ENCODE assay signal across 8 mouse cellular contexts in genomic region chr1:86360441-86360840, GRCm38 (mm10). TPM values are rescaled to one million over a fixed set of nuclear protein-coding genes. Genes with fewer than 3 reads are reported as not detected.
DNase-seq lines count a peak whose midpoint lies in the region; ATAC-seq and TF ChIP-seq lines count a peak whose summit lies in the region.

No protein-coding gene starts in this region.

- no peak for TF ChIP-seq EP300 in ES-Bruce4 (IDR thresholded peaks at IDR 0.05; ENCODE audit: insufficient read depth, low read depth, low read length)

- TF ChIP-seq CTCF in ES-Bruce4 (IDR thresholded peaks at IDR 0.05; ENCODE audit: low read depth, low read length): no peak

- H3K4me3 ChIP-seq in heart, embryonic 11.5 days (ENCODE audit: low read depth, low read length): peak overlapping the region; percentile 96
- H3K4me3 ChIP-seq in ES-Bruce4 (ENCODE audit: low read depth, low read length): peak overlapping the region; percentile 96
- peak overlapping the region; percentile 70 for H3K4me3 ChIP-seq in heart, embryonic 16.5 days (ENCODE audit: low read length)
- H3K4me3 ChIP-seq in midbrain, embryonic 10.5 days: peak overlapping the region; percentile 86

- no peak for ATAC-seq in heart, embryonic 11.5 days (replicated peaks; ENCODE audit: insufficient number of reproducible peaks, low FRiP score, low TSS enrichment)
- ATAC-seq in heart, embryonic 16.5 days (replicated peaks; ENCODE audit: extremely low read depth, insufficient read depth, low FRiP score): no peak

- peak overlapping the region; percentile 95 for H3K9ac ChIP-seq in heart, embryonic 11.5 days (ENCODE audit: low read depth, low read length)
- peak overlapping the region; percentile 89 for H3K9ac ChIP-seq in ES-Bruce4 (ENCODE audit: low read depth, poor library complexity, severe bottlenecking)
- peak overlapping the region; percentile 90 for H3K9ac ChIP-seq in heart, embryonic 16.5 days (ENCODE audit: low read length)

- no peaks in the 10 kb centered on the region for H3K9me3 ChIP-seq in heart, embryonic 11.5 days (replicated peaks; ENCODE audit: control insufficient read depth, low read length)
- H3K9me3 ChIP-seq in ES-Bruce4 (replicated peaks; ENCODE audit: control insufficient read depth, insufficient read depth, low read length, poor library complexity, severe bottlenecking): no peaks in the 10 kb centered on the region
- H3K9me3 ChIP-seq in heart, embryonic 16.5 days (replicated peaks; ENCODE audit: control insufficient read depth, low read length): no peaks in the 10 kb centered on the region
- H3K9me3 ChIP-seq in midbrain, embryonic 10.5 days (replicated peaks): no peaks in the 10 kb centered on the region

- 16% methylated on average over 12 of the region's 12 CpGs for WGBS in heart, embryonic 11.5 days (ENCODE audit: insufficient replicate concordance)
- 17% methylated on average over 12 of the region's 12 CpGs for WGBS in heart, embryonic 16.5 days
- 20% methylated on average over 12 of the region's 12 CpGs for WGBS in midbrain, embryonic 10.5 days

- no peaks in the 10 kb centered on the region for H3K27me3 ChIP-seq in heart, embryonic 11.5 days (ENCODE audit: control insufficient read depth, insufficient read depth, low read length)
- H3K27me3 ChIP-seq in ES-Bruce4 (ENCODE audit: control insufficient read depth, insufficient read depth, low read length, poor library complexity, severe bottlenecking): no peaks in the 10 kb centered on the region
- H3K27me3 ChIP-seq in heart, embryonic 16.5 days (ENCODE audit: control insufficient read depth, insufficient read depth, low read length): no peaks in the 10 kb centered on the region
- no peaks in the 10 kb centered on the region for H3K27me3 ChIP-seq in midbrain, embryonic 10.5 days (ENCODE audit: low read depth, poor library complexity, severe bottlenecking)

- H3K4me1 ChIP-seq in heart, embryonic 11.5 days (ENCODE audit: control insufficient read depth, insufficient read depth, low read length): peaks cover 10% of the 10 kb centered on the region; the same call in 1 of the 2 replicates
- H3K4me1 ChIP-seq in ES-Bruce4 (ENCODE audit: control insufficient read depth, insufficient read depth, low read length): no peaks in the 10 kb centered on the region
- peaks cover 14% of the 10 kb centered on the region for H3K4me1 ChIP-seq in heart, embryonic 16.5 days (ENCODE audit: control insufficient read depth, insufficient read depth, low read length)
- peaks cover 33% of the 10 kb centered on the region for H3K4me1 ChIP-seq in midbrain, embryonic 10.5 days

- no peak for TF ChIP-seq POLR2A in ES-Bruce4 (IDR thresholded peaks at IDR 0.05; ENCODE audit: insufficient read depth, low read length)

- H3K4me2 ChIP-seq in heart, embryonic 11.5 days: peak overlapping the region; percentile 88
- peak overlapping the region; percentile 87 for H3K4me2 ChIP-seq in heart, embryonic 16.5 days (ENCODE audit: low read depth, low read length)

- peaks cover 11% of the 10 kb centered on the region for H3K36me3 ChIP-seq in heart, embryonic 11.5 days (ENCODE audit: control insufficient read depth, insufficient read depth, low read length)
- H3K36me3 ChIP-seq in ES-Bruce4 (ENCODE audit: control insufficient read depth, insufficient read depth, low read length, poor library complexity, severe bottlenecking): peaks cover 28% of the 10 kb centered on the region
- peaks cover 17% of the 10 kb centered on the region for H3K36me3 ChIP-seq in heart, embryonic 16.5 days (ENCODE audit: control insufficient read depth, insufficient read depth)
- peaks cover 27% of the 10 kb centered on the region for H3K36me3 ChIP-seq in midbrain, embryonic 10.5 days

- DNase-seq in heart, postnatal 4 days: no peak
- no peak for DNase-seq in midbrain, embryonic 10.5 days (ENCODE audit: low spot score)
- DNase-seq in gastrocnemius, postnatal 10 days: no peak
- no peak for DNase-seq in layer of hippocampus, postnatal 10 days (ENCODE audit: low spot score in 2 of 2)
- no peak for DNase-seq in layer of hippocampus, adult 9-11 months

- H3K27ac ChIP-seq in heart, embryonic 11.5 days (ENCODE audit: low read depth, low read length): no peak overlapping the region
- H3K27ac ChIP-seq in ES-Bruce4 (ENCODE audit: insufficient read depth, low read length): peak overlapping the region; percentile 48
- peak overlapping the region; percentile 69 for H3K27ac ChIP-seq in heart, embryonic 16.5 days (ENCODE audit: low read length)
- H3K27ac ChIP-seq in midbrain, embryonic 10.5 days (replicated peaks): peak overlapping the region; percentile 98

RNA-seq across cellular contexts. Expression of gene Ncl, which starts 1.2 kb away (rescaled TPM):
- 287 and 296 TPM in 2 replicates for polyA plus RNA-seq in heart, embryonic 11.5 days (2014; fragmentation: Nextera tagmentation; extraction: Ambion mirVana)
- 100 to 1,000 TPM; 203 to 206 TPM for total RNA-seq in heart, postnatal 4 days (2021)
- polyA plus RNA-seq in ES-Bruce4 (2011; ENCODE audit: insufficient read depth, insufficient read length, low read depth, missing spikeins): 1,350 and 1,473 TPM in 2 replicates
- polyA plus RNA-seq in heart, embryonic 16.5 days (2015; fragmentation: Nextera tagmentation; extraction: Ambion mirVana): 230 and 276 TPM in 2 replicates
- 447 and 502 TPM in 2 replicates for polyA plus RNA-seq in midbrain, embryonic 10.5 days (2016; fragmentation: Nextera tagmentation; extraction: Ambion mirVana)
- total RNA-seq in gastrocnemius, postnatal 10 days (2021): 100 to 1,000 TPM; 143 to 165 TPM
- total RNA-seq in layer of hippocampus, postnatal 10 days (2021): 100 to 1,000 TPM; 192 to 208 TPM

RNA-seq across cellular contexts. Expression of gene B3gnt7, which starts 57.8 kb away (rescaled TPM):
- polyA plus RNA-seq in heart, embryonic 11.5 days (2014; fragmentation: Nextera tagmentation; extraction: Ambion mirVana): 7.0 and 7.7 TPM in 2 replicates
- 1 to 10 TPM in 1 of 2 experiments, under 1 TPM in 1; 0.98 to 1.1 TPM for total RNA-seq in heart, postnatal 4 days (2021)
- polyA plus RNA-seq in ES-Bruce4 (2011; ENCODE audit: insufficient read depth, insufficient read length, low read depth, missing spikeins): 54.9 and 55.3 TPM in 2 replicates
- polyA plus RNA-seq in heart, embryonic 16.5 days (2015; fragmentation: Nextera tagmentation; extraction: Ambion mirVana): 1.6 and 2.1 TPM in 2 replicates
- polyA plus RNA-seq in midbrain, embryonic 10.5 days (2016; fragmentation: Nextera tagmentation; extraction: Ambion mirVana): 3.7 and 4.2 TPM in 2 replicates
- under 1 TPM; 0.09 to 0.29 TPM for total RNA-seq in gastrocnemius, postnatal 10 days (2021)
- total RNA-seq in layer of hippocampus, postnatal 10 days (2021): 1 to 10 TPM; 3.6 to 3.9 TPM
